Mouse (Mus musculus) kidney, postnatal 25 days (tissue): ENCODE measurements around the gene Gpatch8.

Experiments
- DNase-seq, 2 experiments: peaks; one replicate each; pipeline ENCODE4 v3.0.0; 2021; ENCODE audit warnings: mixed read lengths in 2 of 2

Gene Gpatch8

GRCm38 (mm10) chr11:102556031-102556715, at the start of gene Gpatch8:
TSS of gene Gpatch8 (minus strand) at chr11:102556392.
- peak; percentile 94 to 98 for DNase-seq

DNA sequence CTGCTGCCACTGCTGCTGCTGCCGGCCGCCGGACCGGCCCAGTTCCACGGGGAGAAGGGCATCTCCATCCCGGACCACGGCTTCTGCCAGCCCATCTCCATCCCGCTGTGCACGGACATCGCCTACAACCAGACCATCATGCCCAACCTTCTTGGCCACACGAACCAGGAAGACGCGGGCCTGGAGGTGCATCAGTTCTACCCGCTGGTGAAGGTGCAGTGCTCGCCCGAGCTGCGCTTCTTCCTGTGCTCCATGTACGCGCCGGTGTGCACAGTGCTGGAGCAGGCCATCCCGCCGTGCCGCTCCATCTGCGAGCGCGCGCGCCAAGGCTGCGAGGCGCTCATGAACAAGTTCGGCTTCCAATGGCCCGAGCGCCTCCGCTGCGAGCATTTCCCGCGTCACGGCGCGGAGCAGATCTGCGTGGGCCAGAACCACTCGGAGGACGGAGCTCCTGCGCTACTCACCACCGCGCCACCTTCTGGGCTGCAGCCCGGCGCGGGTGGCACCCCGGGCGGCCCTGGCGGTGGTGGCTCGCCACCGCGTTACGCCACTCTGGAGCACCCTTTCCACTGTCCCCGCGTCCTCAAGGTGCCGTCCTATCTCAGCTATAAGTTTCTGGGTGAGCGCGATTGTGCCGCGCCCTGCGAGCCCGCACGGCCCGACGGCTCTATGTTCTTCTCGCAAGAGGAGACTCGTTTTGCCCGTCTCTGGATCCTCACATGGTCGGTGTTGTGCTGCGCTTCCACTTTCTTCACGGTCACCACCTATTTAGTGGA, 48.8 kb upstream of the Gpatch8 start:
- DNase-seq = peak; percentile 18 to 47

GRCm38 (mm10) chr11:102604010-102604584, 47.9 kb upstream of the Gpatch8 start, which contains the start of gene Fzd2:
TSS of gene Fzd2 (plus strand) at chr11:102604396.
- peak; percentile 83 to 93 for DNase-seq

GRCm38 (mm10) chr11:102603496-102603850, 47.3 kb upstream of the Gpatch8 start:
- DNase-seq = peak; percentile 62 to 74

DNA sequence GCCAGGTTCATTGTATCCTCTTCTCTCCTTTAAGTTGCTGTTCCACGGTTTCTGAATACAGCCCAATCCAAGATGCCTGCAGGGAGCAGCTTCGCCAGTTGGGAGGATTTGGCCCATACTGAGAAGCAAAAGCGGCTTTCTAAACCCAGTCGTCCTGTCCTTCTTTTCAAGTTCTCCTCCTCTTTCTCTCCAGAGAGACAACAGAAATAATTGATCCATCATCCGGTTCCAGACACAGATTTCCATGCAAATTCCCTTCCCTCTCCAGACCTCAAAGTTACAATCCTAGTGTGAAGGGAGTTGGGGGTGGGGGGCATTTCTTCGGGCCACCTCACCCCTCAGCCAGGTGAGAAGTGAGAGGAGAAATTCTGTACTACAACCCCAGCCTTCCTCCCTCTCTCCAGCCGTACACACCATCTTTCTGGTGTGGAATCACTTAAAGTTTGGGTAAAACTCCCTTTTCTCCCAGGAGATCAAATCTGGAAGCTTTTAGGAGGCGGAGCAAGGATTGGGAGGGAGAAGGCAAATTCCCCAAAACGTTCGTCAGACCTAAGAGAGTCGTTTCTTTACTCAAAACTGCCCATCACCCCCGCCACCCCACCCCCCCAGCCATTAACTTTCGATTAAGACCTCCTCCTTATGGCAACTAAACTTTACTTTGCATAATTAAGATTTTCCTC, 46.8 kb upstream of the Gpatch8 start:
- DNase-seq = no peak

- no peak for DNase-seq
Observed at GRCm38 (mm10) chr11:102599912-102600311, 43.7 kb upstream of the Gpatch8 start.

GRCm38 (mm10) chr11:102595341-102595820, 39.2 kb upstream of the Gpatch8 start:
- DNase-seq = no peak

- DNase-seq = no peak
Observed at GRCm38 (mm10) chr11:102587554-102587953, 31.4 kb upstream of the Gpatch8 start.

DNA sequence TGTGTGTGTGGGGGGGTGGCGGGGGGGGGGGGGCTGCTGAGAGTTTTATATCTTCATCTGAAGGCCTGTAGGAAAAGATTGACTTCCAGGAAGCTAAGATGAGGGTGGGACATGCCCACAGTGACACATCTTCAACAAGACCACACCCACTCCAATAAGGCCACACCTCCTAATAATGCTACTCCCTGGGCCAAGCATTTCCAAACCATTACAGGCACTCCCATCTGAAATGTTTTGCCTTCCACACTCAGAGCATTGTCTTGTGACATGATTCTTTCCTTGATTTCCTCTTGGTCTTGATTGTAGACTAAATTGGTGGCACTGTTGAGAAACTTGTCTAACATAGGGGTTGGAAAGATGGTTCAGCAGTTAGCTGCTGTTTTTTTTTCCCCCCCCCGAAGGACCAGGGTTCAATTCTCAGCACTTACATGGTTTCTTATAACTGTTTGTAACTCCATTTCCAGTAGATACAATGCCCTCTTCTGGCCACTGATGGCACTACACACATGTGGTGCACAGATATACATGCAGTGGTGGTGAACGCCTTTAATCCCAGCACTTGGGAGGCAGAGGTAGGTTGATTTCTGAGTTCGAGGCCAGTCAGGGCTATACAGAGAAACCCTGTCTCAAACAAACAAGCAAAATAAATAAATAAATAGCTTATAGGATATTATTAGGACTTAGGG, 30.4 kb upstream of the Gpatch8 start:
- no peak for DNase-seq

- DNase-seq = no peak
Observed at GRCm38 (mm10) chr11:102582736-102583135, 26.5 kb upstream of the Gpatch8 start.

DNA sequence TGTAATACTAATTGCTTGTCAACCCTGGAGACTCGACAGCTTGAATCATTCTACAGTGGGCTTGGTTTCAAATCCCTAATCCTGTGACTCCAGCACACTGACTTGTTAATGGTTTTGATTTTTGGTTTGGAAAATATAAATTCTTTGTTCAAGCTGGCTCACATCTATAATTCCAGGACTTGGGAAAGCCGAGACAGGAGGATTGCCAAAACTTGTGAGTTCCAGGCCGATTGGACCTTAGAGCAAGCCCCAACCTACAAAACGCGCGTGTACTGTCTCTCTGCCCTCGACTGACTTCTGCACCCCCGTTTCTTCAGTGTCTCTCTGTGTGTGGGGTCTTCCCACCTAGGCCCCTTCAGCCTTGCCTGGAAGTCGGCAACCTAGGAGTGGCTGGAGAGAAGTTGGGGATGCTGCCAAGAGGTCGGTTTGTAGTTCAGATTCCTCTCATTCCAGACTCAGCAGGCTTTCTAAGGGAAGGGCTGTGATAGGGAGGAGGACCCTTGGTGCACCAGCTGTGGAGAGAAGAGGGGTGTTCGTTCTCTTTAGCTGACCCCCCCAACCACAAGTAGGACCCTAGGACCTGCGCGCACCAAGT, 25.9 kb upstream of the Gpatch8 start:
- peak; percentile 49 to 68 for DNase-seq

DNA sequence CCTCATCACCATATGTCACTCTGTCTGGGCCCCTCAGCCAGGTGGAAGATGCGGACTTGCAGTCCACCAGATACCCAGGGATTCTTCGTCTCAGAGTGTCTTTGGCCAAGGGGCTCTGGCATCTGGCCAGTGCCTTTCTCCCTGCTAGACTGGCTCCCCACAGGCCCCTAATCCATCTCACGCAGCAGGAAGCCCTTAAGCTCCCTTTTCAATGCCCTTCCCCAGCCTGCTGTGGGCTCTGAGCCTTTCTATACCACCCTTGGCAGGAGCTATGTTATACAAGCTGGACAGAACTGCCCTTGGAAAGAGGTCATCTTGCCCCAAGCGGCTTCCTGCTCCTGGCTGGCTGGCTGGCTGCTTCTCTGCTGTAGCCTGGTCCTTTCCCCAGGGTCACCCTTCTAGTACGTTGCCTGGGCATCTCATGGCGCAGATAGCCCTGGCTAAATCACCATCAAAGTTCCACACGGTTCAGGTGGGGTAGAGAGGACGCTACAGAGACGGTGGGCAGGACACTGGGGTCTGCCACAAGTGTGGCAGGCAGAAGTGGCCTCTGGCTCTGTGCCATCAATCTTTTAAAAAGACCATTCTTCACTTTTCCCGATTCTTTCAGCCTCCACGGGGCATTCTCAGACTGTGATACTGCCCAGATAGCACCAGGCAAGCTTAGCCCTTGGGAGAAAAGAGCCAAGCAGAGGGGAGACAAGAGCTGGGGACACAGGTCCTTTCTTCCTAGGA, 25.3 kb upstream of the Gpatch8 start:
- no peak for DNase-seq

- no peak for DNase-seq
Observed at GRCm38 (mm10) chr11:102580034-102580330, 23.8 kb upstream of the Gpatch8 start.

DNA sequence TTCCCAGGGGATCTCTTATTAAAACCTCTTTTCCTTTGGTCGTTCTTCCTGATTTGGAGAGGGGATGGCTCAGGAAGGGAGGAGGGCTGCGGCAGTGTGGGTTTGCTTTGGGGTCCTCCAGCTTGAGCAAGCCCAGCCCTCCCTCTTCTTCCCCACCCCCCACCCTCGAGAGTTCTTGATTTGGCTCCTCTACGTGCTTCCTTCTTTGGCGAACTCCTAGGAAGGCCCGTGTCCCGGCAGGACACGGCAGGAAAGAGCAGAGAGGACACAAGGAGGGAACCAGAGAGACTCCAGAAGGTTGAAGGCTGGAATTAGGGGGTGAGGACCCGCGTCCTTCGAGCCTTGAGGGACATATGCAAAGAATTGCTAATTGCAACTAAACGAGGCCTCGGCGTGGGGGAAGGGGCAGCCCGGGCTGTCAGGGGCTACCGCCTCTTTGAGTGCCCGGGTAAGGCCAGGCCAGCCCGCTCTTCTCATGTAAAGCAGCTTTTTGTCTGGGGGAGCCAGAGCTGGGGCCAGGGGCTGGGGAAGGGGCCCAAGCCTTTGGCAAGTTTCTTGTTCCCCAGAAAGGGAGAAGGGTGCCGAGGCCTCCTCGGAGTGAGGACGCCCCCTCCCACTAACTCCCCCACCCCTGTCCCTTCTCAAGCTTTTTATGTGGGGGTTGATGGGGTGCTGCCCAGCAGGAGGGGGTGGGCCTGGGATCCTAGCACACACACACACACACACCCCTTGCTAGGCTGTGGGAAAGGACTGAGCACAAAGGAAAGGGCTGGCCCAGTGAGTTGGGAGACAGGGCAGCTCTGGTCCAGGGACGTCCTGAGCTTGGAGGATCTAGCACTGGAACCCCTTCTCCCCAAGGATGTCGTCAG, 23.2 kb upstream of the Gpatch8 start, which contains the start of gene Gm11627:
TSS of gene Gm11627 (minus strand) at position 297 of the 869 bp plus-strand sequence.
- DNase-seq = no peak

GRCm38 (mm10) chr11:102578341-102579118, 22.3 kb upstream of the Gpatch8 start:
- peak; percentile 82 to 87 for DNase-seq

DNA sequence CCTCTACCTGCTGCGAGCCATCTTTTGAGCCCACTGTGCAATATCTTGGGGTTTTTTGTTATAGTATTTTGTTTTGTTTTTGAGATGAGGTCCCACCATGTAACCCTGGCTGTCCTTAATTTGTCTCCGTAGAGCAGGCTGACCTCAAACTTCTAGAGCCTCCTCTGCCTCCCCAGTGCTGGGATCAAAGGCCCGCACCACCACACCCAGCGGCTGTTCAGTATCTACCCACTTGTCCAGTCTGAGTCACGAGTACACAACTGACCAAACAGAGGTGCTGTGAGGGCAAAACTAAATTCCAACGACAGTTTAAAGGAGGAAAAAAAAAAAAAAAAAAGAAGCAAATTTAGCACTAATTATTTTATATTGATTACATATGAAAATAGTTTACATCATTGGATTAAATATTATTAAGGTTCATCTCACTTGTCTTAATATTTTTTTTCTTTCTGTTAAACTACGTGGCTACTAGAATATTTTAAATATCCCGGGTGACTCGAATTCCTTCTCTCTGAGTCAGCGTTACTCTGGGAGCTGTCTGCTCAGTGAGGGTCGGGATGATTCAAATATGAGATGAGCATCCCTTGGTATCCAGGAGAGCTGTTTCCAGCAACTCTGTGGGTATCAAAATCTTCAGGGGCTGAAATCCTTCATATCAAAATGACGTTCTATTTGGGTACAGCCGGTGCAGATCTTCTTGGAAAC, 20.0 kb upstream of the Gpatch8 start:
- DNase-seq = no peak

DNA sequence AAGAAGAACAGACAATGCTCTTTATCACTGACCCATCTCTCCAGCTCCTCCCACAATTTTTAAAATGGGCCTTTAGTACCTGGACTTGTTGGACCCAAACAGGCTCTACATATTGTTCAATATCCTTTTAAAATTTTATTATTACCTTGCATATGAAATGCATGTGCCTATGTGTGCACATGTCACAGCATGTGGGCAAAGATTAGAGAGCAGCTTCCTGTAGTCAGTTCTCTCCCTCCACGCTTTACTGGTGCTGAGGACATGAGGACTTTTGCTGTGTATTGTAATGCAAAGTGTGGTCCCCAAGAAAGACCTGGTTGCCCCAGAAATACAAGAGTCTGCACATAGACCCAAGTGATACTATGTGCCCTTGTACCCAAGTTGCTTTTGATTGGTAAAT, 18.8 kb upstream of the Gpatch8 start:
- no peak for DNase-seq

DNA sequence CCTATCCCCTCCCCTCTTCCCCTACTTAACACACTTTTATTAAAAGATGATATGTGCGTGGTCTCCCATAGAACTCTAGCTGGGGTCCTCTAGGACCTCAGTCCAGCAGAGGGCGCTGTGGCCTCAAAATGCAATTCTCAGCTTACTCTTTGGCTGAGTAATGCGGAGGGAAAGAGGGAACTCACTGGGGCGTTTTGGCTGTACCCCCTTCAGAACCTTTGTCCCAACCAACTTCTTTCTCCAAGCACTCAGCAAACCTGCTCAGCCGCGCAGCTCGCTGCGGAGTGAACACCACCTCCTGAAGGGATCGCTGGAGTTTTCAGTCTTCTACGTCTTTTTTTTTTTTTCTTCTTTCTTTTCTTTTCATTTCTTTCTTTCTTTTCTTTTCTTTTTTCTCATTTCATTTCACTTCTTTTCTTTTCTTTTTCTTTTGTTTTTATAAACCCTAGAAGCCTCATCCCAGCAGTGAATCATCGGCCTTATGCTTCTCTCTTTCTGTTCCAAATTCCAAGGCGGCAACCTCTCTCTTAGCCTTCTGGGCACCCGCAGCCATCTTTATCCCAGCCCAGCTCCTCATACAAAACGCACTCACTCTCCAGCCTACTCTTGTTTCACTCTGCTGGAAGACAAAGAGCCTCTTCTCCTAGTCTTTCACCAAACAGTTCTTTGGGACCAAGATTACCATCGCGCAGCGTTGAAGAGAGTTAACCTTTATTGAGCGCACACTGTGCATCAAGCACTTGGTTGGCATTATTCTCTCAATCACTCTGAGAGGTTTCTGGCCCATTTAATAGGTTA, 16.9 kb upstream of the Gpatch8 start:
- DNase-seq = peak; percentile 86 to 94
